Mouse (Mus musculus) forebrain, embryonic 10.5 days (tissue): ENCODE results near the gene Hes7. TPM values are rescaled to one million over a fixed set of nuclear protein-coding genes. Genes with fewer than 3 reads are reported as not detected.

Experiments
- DNase-seq: peaks from one replicate; pipeline ENCODE4 v3.0.0-alpha.2; 2017; ENCODE audit warnings: low spot score; ENCODE audit errors: extremely low spot score
- H3K27ac ChIP-seq: fragments of 300-500 bp; sonication (generic); 2 replicates; pipeline ENCODE4 v1.5.1; 2016; ENCODE audit warnings: mild to moderate bottlenecking
- H3K27me3 ChIP-seq: fragments of 300-500 bp; sonication (generic); 2 replicates; pipeline ENCODE4 v1.6.1; 2016; ENCODE audit warnings: mild to moderate bottlenecking; ENCODE audit not compliant: poor library complexity, severe bottlenecking
- H3K36me3 ChIP-seq: fragments of 300-500 bp; sonication (generic); replicated peaks from 2 replicates; pipeline ENCODE4 v1.6.1; 2016; ENCODE audit warnings: mild to moderate bottlenecking, moderate library complexity
- H3K4me1 ChIP-seq: fragments of 300-500 bp; sonication (generic); 2 replicates; pipeline ENCODE4 v1.6.1; 2016
- H3K4me3 ChIP-seq: fragments of 300-500 bp; sonication (generic); 2 replicates; pipeline ENCODE4 v1.5.1; 2016; ENCODE audit warnings: mild to moderate bottlenecking, moderate library complexity
- H3K9me3 ChIP-seq: fragments of 300-500 bp; sonication (generic); 2 replicates; pipeline ENCODE4 v1.6.1; 2016; ENCODE audit warnings: mild to moderate bottlenecking, moderate library complexity
- WGBS: fragments of 180-500 bp; shearing (Covaris S2); methylation state at CpG from one replicate; pipeline ENCODE4 v1.1.7; 2016; 5-methylcytosine and 5-hydroxymethylcytosine counted together
- polyA plus RNA-seq: library from polyadenylated mRNA; unstranded; fragments of >200 nt; fragmentation: Nextera tagmentation; extraction: Ambion mirVana; gene quantifications from 2 replicates; pipeline ENCODE4 v1.2.1, GENCODE M21; 2016

The Hes7 gene
- polyA plus RNA-seq, 1 experiment from 2014 or later = 0.17 TPM

GRCm38 (mm10) chr11:69099177-69099914, 20.9 kb upstream of the Hes7 start:
- peaks cover 39% of the 10 kb centered on the region for H3K36me3 ChIP-seq
- H3K4me1 ChIP-seq = peaks cover 65% of the 10 kb centered on the region

GRCm38 (mm10) chr11:69099915-69100345, 20.3 kb upstream of the Hes7 start:
- peak overlapping the region; percentile 65 for H3K4me3 ChIP-seq
- WGBS = 1% methylated on average over 23 of the region's 23 CpGs
- peaks cover 62% of the 10 kb centered on the region for H3K4me1 ChIP-seq
- peak overlapping the region; percentile 86 for H3K27ac ChIP-seq
- peak; percentile 84 for DNase-seq
- H3K36me3 ChIP-seq = peaks cover 45% of the 10 kb centered on the region
- H3K9me3 ChIP-seq = no peaks in the 10 kb centered on the region
- no peaks in the 10 kb centered on the region for H3K27me3 ChIP-seq

More at GRCm38 (mm10) chr11:69099177-69099914, 20.9 kb upstream of the Hes7 start:
- 2% methylated on average over 22 of the region's 22 CpGs for WGBS
- DNase-seq = no peak
- Histone ChIP-seq H3K9me3 (no peaks in the 10 kb centered on the region), H3K27me3 (no peaks in the 10 kb centered on the region), H3K27ac (peak overlapping the region; percentile 86), H3K4me3 (peak overlapping the region; percentile 65)

DNA sequence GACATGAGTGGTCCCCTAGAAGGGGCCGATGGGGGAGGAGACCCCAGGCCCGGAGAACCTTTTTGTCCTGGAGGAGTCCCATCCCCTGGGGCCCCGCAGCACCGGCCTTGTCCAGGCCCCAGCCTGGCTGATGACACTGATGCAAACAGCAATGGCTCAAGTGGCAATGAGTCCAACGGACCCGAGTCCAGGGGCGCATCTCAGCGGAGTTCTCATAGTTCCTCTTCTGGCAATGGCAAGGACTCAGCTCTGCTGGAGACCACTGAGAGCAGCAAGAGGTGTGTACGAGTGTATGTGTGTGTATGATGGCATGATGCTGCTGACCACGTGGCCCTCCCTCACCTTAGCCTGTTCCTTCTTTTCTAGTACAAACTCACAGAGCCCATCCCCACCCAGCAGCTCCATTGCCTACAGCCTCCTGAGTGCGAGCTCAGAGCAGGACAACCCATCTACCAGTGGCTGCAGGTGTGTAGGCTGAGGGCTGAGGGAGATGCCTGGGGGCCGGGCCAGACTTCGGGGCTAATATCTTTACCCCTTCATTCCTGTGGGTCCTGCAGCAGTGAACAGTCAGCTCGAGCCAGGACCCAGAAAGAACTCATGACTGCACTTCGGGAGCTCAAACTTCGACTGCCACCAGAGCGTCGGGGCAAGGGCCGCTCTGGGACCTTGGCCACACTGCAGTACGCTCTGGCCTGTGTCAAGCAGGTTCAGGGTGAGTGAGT, 19.4 kb upstream of the Hes7 start:
- peak overlapping the region; percentile 86 for H3K27ac ChIP-seq
- WGBS = 94% methylated on average over 20 of the region's 20 CpGs
- H3K4me1 ChIP-seq = peaks cover 53% of the 10 kb centered on the region
- peaks cover 53% of the 10 kb centered on the region for H3K36me3 ChIP-seq
- no peaks in the 10 kb centered on the region for H3K27me3 ChIP-seq
- H3K9me3 ChIP-seq = no peaks in the 10 kb centered on the region
- no peak for DNase-seq
- peak overlapping the region; percentile 65 for H3K4me3 ChIP-seq

DNA sequence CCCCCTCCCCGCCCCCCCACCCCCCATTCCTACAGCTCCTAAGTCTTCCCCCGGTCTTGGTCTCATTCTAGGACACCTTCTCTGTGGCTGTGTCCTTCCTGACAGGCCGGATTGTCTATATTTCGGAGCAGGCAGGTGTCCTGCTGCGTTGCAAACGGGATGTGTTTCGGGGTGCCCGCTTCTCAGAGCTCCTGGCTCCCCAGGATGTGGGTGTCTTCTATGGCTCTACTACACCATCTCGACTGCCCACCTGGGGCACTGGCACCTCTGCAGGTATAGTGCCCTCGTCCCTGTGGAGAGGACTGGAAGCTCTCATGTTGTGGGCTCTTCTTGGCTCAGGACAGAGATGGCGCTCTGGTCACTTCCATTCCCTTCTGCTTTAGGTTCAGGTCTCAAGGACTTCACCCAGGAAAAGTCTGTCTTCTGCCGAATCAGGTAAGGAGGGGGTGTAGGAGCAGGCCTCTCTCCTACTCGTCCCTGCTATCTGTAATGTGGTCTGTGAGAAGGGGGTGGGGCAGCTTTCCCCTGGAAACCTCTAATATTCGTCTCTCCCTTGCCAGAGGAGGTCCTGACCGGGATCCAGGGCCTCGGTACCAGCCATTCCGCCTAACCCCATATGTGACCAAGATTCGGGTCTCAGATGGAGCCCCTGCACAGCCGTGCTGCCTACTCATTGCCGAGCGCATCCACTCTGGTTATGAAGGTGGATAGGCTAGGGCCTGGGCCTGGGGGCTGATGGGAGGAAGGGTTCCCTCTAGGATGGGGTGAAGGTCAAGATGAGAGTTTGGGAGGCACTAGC, 18.4 kb upstream of the Hes7 start:
- 89% methylated on average over 21 of the region's 21 CpGs for WGBS

DNA sequence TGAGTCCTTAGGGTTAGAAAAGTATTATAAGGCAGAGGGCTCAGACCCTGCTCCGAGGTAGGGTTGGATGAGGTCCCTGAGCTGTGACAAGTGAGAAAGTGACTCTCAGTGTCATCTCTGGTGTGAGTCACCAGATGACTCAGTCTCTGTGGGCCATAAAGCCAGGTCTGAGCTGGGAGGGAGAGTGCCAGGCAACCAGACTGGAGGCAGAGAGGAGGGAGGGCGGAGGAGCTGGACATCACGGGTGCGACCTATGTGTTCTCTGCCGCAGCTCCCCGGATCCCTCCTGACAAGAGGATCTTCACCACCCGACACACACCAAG, 17.8 kb upstream of the Hes7 start:
- 93% methylated on average over 7 of the region's 7 CpGs for WGBS
- Histone ChIP-seq H3K27ac (no peak overlapping the region), H3K4me3 (no peak overlapping the region), H3K36me3 (peaks cover 69% of the 10 kb centered on the region), H3K4me1 (peaks cover 37% of the 10 kb centered on the region), H3K9me3 (no peaks in the 10 kb centered on the region), H3K27me3 (no peaks in the 10 kb centered on the region)
- no peak for DNase-seq

More for the DNA sequence above, 18.4 kb upstream of the Hes7 start:
- no peak overlapping the region for H3K27ac ChIP-seq
- no peak overlapping the region for H3K4me3 ChIP-seq
- no peaks in the 10 kb centered on the region for H3K9me3 ChIP-seq
- DNase-seq = no peak
- peaks cover 63% of the 10 kb centered on the region for H3K36me3 ChIP-seq
- H3K4me1 ChIP-seq = peaks cover 43% of the 10 kb centered on the region
- no peaks in the 10 kb centered on the region for H3K27me3 ChIP-seq

GRCm38 (mm10) chr11:69103121-69103520, 17.1 kb upstream of the Hes7 start:
- no peak for DNase-seq
- Histone ChIP-seq H3K4me3 (no peak overlapping the region; the same call in 1 of the 2 replicates), H3K27me3 (no peaks in the 10 kb centered on the region), H3K36me3 (peaks cover 77% of the 10 kb centered on the region), H3K27ac (no peak overlapping the region), H3K4me1 (peaks cover 30% of the 10 kb centered on the region), H3K9me3 (no peaks in the 10 kb centered on the region)
- WGBS = 95% methylated on average over 14 of the region's 14 CpGs

GRCm38 (mm10) chr11:69103531-69104435, 16.4 kb upstream of the Hes7 start:
- no peaks in the 10 kb centered on the region for H3K27me3 ChIP-seq
- no peak overlapping the region; the same call in 1 of the 2 replicates for H3K4me3 ChIP-seq
- H3K9me3 ChIP-seq = no peaks in the 10 kb centered on the region
- peaks cover 23% of the 10 kb centered on the region for H3K4me1 ChIP-seq
- H3K36me3 ChIP-seq = peaks cover 83% of the 10 kb centered on the region
- DNase-seq = no peak
- H3K27ac ChIP-seq = peak overlapping the region; percentile 13; the same call in 1 of the 2 replicates
- WGBS = 90% methylated on average over 15 of the region's 15 CpGs

GRCm38 (mm10) chr11:69104487-69104886, 15.7 kb upstream of the Hes7 start:
- WGBS = 89% methylated on average over 14 of the region's 14 CpGs
- H3K9me3 ChIP-seq = no peaks in the 10 kb centered on the region
- peaks cover 23% of the 10 kb centered on the region for H3K4me1 ChIP-seq
- H3K4me3 ChIP-seq = no peak overlapping the region; the same call in 1 of the 2 replicates
- no peaks in the 10 kb centered on the region for H3K27me3 ChIP-seq
- H3K27ac ChIP-seq = peak overlapping the region; percentile 13; the same call in 1 of the 2 replicates
- no peak for DNase-seq
- H3K36me3 ChIP-seq = peaks cover 90% of the 10 kb centered on the region

DNA sequence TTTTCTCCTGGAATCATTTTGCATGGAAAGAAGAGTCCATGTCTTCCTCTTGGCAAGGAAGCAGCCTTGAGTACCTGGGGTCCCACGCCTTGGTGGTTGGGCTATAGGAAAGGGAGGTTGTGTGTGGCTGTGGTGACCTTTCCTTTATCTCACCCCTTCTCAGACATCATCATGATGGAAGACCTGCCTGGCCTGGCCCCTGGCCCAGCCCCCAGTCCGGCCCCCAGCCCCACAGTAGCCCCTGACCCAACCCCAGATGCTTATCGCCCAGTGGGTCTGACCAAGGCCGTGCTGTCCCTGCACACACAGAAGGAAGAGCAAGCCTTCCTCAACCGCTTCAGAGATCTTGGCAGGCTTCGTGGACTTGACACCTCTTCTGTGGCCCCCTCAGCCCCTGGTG, 15.0 kb upstream of the Hes7 start:
- Histone ChIP-seq H3K36me3 (peaks cover 92% of the 10 kb centered on the region), H3K4me1 (peaks cover 22% of the 10 kb centered on the region), H3K9me3 (no peaks in the 10 kb centered on the region), H3K27ac (no peak overlapping the region), H3K4me3 (peak overlapping the region; percentile 9; the same call in 1 of the 2 replicates), H3K27me3 (no peaks in the 10 kb centered on the region)
- DNase-seq = no peak
- 89% methylated on average over 6 of the region's 6 CpGs for WGBS

DNA sequence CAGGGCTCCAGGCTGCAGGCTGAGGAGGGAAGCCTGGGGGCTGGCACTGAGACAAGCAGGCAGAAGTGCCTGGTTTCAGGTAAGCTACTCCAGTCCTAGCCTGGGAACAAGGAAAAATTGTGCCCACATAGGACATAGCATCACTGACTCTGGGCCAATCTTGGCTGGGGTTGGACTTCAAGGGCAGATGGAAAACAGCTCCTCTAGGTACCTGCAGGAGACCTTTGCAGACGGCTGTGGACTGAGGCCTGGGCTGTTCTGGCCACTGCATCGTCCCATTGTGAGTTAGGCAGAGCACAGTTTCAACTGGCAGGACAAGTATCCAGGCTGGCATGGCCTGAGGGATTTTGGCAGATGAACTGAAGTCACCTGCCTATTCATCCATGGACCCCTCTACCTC, 14.4 kb upstream of the Hes7 start:
- WGBS = 78% methylated on average over 2 of the region's 2 CpGs
- peak overlapping the region; percentile 9; the same call in 1 of the 2 replicates for H3K4me3 ChIP-seq
- peaks cover 89% of the 10 kb centered on the region for H3K36me3 ChIP-seq
- no peaks in the 10 kb centered on the region for H3K9me3 ChIP-seq
- H3K27me3 ChIP-seq = no peaks in the 10 kb centered on the region
- H3K27ac ChIP-seq = no peak overlapping the region
- H3K4me1 ChIP-seq = peaks cover 16% of the 10 kb centered on the region
- no peak for DNase-seq

GRCm38 (mm10) chr11:69106299-69106698, 13.9 kb upstream of the Hes7 start:
- 86% methylated on average over 11 of the region's 11 CpGs for WGBS
- Histone ChIP-seq H3K4me3 (no peak overlapping the region), H3K36me3 (peaks cover 83% of the 10 kb centered on the region), H3K9me3 (no peaks in the 10 kb centered on the region), H3K27me3 (peaks cover under 1% of the 10 kb centered on the region; the same call in 1 of the 2 replicates), H3K27ac (no peak overlapping the region), H3K4me1 (peaks cover 15% of the 10 kb centered on the region)
- DNase-seq = no peak

GRCm38 (mm10) chr11:69106842-69107241, 13.4 kb upstream of the Hes7 start:
- H3K9me3 ChIP-seq = no peaks in the 10 kb centered on the region
- H3K27ac ChIP-seq = no peak overlapping the region
- H3K27me3 ChIP-seq = peaks cover 6% of the 10 kb centered on the region
- H3K4me3 ChIP-seq = no peak overlapping the region
- 86% methylated on average over 11 of the region's 11 CpGs for WGBS
- DNase-seq = no peak
- H3K36me3 ChIP-seq = peaks cover 78% of the 10 kb centered on the region
- H3K4me1 ChIP-seq = peaks cover 21% of the 10 kb centered on the region
